Mouse (Mus musculus) kidney, adult 2 months (tissue): ENCODE results near the gene Gmpr.

Experiments used
- CTCF ChIP-seq: fragments of 200-500 bp; conservative IDR thresholded peaks from 2 replicates; pipeline ENCODE4 v1.5.1; 2011; ENCODE audit warnings: low read depth, mild to moderate bottlenecking, control low read depth, low read length, moderate library complexity, mixed read lengths; ENCODE audit not compliant: insufficient read depth, insufficient read length
- POLR2A ChIP-seq: fragments of 200-500 bp; IDR thresholded peaks from one replicate; pipeline ENCODE4 v1.6.1; 2011; ENCODE audit warnings: low read depth, low read length, control low read depth

GRCm38 (mm10) chr13:45600443-45600842 is 93.2 kb downstream of the Gmpr start:
- TF ChIP-seq CTCF (no peak), POLR2A (no peak)
